Mouse (Mus musculus): ENCODE data around the gene Gm17490. TPM values are rescaled to one million over a fixed set of nuclear protein-coding genes. Genes with fewer than 3 reads are reported as not detected.

The Gm17490 gene
- polyA plus RNA-seq, 1 experiment from 2014 or later = not detected

Other genes starting within 250 kb of the Gm17490 start
- 19.6 and 20.8 TPM in 2 replicates for gene Pfkfb3, start 72.2 kb downstream of the Gm17490 start, polyA plus RNA-seq (2016; fragmentation: Nextera tagmentation; extraction: Ambion mirVana)
- gene Rbm17, start 22.1 kb downstream of the Gm17490 start, polyA plus RNA-seq (2016; fragmentation: Nextera tagmentation; extraction: Ambion mirVana) = 187 and 188 TPM in 2 replicates
- not detected in 2 replicates for gene Il2ra, start 16.5 kb upstream of the Gm17490 start, polyA plus RNA-seq (2016; fragmentation: Nextera tagmentation; extraction: Ambion mirVana)
- gene Il15ra, start 79.0 kb upstream of the Gm17490 start, polyA plus RNA-seq (2016; fragmentation: Nextera tagmentation; extraction: Ambion mirVana) = 0.50 TPM in 1 of 2 replicates, not detected in the other
- gene Fbh1, start 151.3 kb upstream of the Gm17490 start, polyA plus RNA-seq (2016; fragmentation: Nextera tagmentation; extraction: Ambion mirVana) = 143 TPM in 2 replicates
- gene Ankrd16, start 151.6 kb upstream of the Gm17490 start, polyA plus RNA-seq (2016; fragmentation: Nextera tagmentation; extraction: Ambion mirVana) = 47.9 and 54.8 TPM in 2 replicates